Mouse (Mus musculus) adrenal gland, adult 2 months (tissue): ENCODE data around the gene Cux2. TPM values are rescaled to one million over a fixed set of nuclear protein-coding genes. Genes with fewer than 3 reads are reported as not detected.

Source experiments
- DNase-seq: peaks from one replicate; pipeline ENCODE4 v3.0.0; 2021
- polyA plus RNA-seq: library from polyadenylated mRNA; depleted of rRNA; stranded (reverse); fragments of >200 nt; gene quantifications from 2 replicates; pipeline ENCODE4 v1.2.3, GENCODE M21; 2012
- total RNA-seq, 2 experiments: library from RNA; stranded (reverse); gene quantifications; 2 replicates each; pipeline ENCODE4 v1.2.3; 2021

The Cux2 gene
- total and polyA plus RNA-seq, 3 experiments = 14.4 to 37.6 (median 22.0) TPM

GRCm38 (mm10) chr5:121836692-121837415 lies 213.0 kb downstream of the Cux2 start:
- DNase-seq = peak; percentile 94

- no peak for DNase-seq
These were observed 213.8 kb downstream of the Cux2 start for GRCm38 (mm10) chr5:121835949-121836691.

- peak; percentile 71 for DNase-seq
These were observed 214.7 kb downstream of the Cux2 start for GRCm38 (mm10) chr5:121834991-121835747.

GRCm38 (mm10) chr5:121834241-121834606 lies 215.7 kb downstream of the Cux2 start:
- DNase-seq = no peak

- peak; percentile 87 for DNase-seq
These were observed 216.2 kb downstream of the Cux2 start for GRCm38 (mm10) chr5:121833572-121834240.

DNA sequence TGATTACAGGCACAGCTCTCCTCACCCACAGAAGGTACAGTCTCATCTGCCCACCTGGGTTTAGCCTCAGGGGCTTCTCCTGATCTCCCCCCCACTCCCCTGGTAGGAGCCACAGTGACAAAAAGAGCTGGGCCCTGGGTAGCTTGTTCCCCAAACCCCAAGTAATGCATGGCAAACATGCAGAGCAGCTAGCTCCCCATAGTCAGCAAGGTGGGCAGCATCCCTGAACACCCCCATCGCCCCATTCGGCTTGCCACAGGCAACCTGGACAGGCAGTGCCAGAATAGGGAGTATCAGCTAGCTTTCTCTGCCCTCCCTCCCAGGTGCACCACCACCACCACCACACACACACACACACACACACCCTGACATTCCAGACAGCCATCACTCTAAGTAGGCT lies 216.7 kb downstream of the Cux2 start:
- DNase-seq = no peak

- DNase-seq = no peak
These were observed 217.3 kb downstream of the Cux2 start for GRCm38 (mm10) chr5:121832376-121833155.

DNA sequence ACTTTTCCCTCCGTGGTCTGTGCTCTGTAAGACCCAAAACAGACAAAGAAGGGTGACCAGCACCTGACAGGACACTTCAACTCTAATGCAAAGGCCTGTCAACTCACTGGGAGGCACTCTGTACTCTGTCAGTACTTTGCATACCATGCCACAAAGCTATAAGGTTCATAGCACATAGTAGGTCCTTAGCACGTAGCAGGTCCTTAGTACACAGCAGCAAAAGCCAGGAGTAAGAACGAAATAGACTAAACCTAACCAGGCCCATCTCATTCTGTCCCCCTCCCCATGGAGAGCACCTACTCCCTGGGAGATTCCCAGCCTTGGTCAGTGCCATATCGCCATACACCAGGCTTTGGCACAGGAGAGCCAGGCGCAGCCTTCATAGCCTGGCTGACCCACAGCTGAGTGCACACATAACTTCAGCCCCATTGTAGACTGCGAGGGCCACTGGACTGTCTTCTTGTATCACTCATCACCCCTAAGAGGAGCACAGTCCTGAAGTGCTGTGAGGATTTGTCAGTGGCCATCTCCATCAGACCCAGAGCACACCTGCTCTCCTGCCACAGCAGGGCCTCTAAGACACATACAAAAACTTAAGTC lies 218.8 kb downstream of the Cux2 start:
- no peak for DNase-seq

DNA sequence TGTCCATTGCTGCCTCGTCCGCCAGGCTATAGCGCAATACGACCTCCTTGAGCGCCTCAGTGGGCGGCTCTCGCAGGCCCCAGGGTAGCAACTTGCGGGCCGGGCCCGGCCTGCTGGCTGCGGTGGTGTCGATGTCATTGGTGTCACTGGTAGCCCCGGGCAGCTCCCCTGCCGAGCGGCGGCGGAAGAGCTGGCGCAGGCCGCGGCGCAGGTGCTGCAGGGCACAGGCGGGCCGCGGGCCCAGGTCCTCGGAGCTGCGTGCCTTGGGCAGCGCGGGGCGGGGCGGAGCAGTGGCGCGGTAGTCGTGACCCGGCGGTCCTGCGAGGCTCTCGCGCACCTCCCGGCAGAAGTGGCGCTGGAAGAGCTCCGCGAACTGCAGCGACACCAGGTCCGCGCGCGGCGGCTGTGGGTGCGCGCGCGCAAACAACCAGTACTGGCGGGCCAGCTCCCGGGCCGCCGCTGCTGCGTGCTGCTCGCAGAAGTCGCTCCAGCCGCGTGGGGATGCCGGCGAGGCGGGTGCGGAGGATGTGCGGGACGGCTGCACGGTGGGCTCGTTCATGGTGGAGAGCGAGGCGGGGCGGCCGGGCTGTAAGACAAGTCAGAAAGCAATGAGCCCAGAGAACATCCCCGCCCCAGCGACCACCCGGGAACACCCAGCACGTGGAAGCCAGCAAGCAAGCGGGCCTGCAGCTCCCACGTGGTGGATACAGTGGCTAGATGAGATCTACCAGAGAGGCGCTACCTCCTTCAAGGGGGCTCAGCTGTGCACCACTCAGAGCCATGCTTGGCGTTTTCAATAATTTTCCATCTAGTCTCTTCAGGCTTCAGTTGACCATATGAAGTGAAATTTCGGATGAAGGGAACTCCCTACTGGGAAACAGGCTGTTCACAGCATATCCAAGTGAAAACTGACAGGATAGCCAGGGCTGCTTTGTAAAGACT lies 221.1 kb downstream of the Cux2 start:
- no peak for DNase-seq

DNA sequence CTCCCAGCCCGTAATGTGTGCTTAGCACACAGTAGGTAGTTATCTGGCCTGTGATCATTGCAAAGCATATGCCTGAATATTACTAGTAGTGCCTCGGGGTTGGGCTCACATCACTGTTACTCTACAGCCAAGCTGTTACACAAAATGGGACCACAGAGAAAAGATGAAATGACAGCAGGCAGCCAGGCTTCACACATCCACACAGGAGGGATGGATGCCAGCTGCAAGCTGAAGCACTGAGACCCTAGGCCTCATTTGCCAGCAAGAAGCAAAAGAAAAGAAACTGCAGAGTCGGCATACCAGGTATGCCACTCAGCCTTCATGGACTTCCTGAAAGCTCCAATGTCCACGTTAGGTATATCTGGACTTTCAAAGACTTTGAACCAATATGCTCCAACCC lies 222.0 kb downstream of the Cux2 start:
- DNase-seq = no peak

GRCm38 (mm10) chr5:121825606-121826005 lies 224.3 kb downstream of the Cux2 start:
- no peak for DNase-seq

GRCm38 (mm10) chr5:121824121-121824520 lies 225.8 kb downstream of the Cux2 start:
- DNase-seq = no peak

DNA sequence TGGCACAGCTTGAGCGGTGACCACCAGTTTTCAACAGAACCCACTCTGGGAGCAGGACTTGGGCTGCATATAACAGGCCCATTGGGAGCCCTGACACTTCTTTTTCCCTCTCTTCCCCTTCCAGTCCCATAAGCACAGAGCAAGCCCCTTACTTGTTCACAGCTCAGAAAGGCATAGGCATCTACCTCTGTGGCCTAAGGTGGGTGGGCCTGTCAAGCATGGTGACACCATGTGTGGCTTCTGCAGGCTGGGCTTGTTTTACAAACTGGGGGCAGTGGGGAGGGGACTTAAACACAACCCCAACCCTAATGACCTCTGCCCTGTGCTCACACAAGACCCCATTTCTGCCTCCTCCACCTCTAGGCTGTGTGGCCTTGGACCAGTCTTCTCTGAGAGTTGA lies 226.2 kb downstream of the Cux2 start:
- no peak for DNase-seq

DNA sequence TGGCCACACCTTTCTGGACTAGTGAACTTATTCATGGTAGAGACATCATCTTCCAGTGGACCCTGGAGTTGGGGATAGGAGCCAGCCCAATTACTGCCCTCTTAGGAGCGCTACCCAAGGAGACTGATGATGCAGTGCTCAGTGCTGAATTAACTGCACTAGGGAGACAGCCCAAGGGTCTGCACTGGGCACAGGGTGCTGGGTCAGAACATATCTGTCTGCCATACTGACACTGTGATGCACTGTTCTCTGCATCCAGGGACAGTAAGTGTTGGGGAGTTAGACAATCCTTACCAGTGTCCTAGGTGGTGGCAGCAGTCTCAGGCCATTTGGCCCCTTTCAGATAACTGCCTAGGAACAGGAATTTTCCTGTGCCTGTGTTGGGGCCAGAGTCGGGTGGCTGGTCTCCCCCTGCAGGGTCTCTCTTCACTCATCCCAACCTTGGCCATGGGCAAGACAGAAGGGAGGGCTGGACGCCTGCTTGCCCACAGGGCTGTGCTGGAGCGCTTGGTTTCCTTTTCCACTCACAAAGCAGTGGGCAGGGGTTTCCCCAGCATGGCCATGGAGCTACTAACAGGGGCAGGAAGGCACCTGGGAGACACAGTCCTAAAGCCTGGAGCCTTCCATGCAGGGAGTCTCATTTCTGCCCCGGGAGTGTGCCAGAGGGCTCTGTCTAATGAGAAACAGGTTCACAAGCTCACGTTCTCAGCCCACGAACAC lies 227.0 kb downstream of the Cux2 start:
- no peak for DNase-seq

- DNase-seq = no peak
These were observed 228.3 kb downstream of the Cux2 start for GRCm38 (mm10) chr5:121821552-121821951.

- DNase-seq = no peak
These were observed 228.8 kb downstream of the Cux2 start for GRCm38 (mm10) chr5:121821116-121821515.

GRCm38 (mm10) chr5:121820657-121821056 lies 229.2 kb downstream of the Cux2 start:
- DNase-seq = no peak

- peak; percentile 57 for DNase-seq
These were observed 229.7 kb downstream of the Cux2 start for GRCm38 (mm10) chr5:121820161-121820560.

- DNase-seq = no peak
These were observed 230.3 kb downstream of the Cux2 start for GRCm38 (mm10) chr5:121819559-121819958.
